Mouse (Mus musculus): ENCODE data around the gene Fmc1.
"Not testable (repeated sequence)": the region's sequence is repeated elsewhere in the genome, so short reads cannot be mapped to it uniquely, and the experiment has no call there.

The Fmc1 gene

DNA sequence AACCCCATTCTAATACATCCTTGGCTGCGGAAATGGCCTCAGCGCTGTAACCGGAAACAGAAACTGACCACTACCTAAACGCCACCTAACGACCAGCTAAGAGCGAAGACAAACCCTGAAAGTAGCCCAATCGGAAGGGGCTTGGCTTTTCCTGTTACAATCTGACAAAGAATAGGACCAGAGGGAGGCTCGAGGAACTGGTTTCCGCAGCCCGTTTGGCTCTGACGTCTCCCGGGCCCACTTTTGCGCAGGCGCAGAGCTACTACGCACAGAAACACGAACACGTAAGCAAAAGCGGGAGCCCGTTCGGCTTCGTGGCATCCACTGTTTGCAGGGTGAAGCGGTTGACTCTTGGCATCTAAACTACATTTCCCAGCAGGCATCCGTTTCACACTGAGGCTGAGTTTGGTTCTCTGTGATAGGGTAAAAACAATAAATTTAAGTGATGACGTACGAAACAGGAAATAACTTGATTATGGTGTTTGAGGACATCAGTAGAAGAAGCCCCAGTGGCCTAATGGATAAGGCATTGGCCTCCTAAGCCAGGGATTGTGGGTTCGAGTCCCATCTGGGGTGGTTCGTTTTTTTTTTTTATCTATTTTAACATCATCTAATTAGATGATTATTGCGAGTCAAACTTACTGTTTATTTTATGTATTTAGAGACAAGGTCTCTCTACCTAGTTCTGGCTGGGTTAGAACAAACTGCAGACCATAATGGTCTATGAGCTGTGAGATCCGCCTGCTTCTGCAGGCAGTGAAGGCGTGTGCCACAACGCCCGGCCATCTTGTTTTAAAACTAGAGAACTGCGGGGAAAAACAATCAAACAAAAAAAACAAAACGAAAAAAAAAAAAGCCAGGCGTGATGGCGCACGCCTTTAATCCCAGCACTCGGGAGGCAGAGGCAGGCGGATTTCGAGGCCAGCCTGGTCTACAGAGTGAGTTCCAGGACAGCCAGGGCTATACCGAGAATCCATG lies at the start of gene Fmc1:
Gene Fmc1, plus strand, starts transcription at position 75 of the 978 bp plus-strand sequence.
- peak; percentile 99 for DNase-seq (ENCODE audit: low spot score)

- DNase-seq (ENCODE audit: low spot score): peak; percentile 61
Observed at GRCm38 (mm10) chr6:38492550-38492949, 40.8 kb upstream of the Fmc1 start.

DNA sequence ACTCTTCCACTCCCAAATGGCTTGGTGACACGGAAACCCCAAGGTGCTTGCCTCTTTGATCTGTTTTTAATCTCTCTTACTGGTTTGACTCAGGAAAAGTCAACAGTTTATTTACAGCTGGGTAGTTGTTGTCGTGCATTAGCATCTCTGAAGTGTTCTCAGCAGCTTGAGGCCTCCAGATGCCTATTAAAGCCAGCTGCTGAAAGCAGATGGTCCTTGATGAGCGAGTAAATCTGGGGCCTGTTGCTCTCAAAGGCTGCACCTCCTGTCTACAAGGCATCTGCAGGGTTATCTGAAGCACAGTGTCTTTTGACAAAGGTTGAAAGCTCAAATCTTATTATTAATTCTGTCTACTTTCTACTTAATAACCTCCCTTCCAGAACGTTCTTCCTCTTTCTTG lies 37.7 kb upstream of the Fmc1 start:
- no peak for DNase-seq (ENCODE audit: low spot score)

GRCm38 (mm10) chr6:38512096-38512495 lies 21.2 kb upstream of the Fmc1 start:
- no peak for DNase-seq (ENCODE audit: low spot score)

DNA sequence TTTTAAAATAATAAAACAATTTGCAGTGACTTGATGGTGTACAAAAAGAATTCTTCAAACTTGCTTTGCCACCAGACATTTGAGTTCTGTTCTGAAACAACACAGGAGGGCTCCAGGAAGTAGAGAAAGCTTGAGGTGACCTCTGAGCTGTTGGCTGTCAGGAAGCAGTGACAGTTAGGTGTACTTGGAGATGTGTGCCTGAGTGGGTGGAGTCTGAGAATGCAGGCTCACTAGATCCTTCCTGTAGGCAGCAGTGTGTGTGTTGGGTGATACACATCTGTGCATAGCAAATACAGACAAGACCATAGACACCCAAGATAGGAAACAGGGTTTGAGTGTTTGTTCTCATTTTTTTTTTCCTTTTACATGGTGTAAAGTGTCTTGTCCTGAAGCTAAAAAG lies 20.5 kb upstream of the Fmc1 start:
- peak; percentile 31 for DNase-seq (ENCODE audit: low spot score)

DNA sequence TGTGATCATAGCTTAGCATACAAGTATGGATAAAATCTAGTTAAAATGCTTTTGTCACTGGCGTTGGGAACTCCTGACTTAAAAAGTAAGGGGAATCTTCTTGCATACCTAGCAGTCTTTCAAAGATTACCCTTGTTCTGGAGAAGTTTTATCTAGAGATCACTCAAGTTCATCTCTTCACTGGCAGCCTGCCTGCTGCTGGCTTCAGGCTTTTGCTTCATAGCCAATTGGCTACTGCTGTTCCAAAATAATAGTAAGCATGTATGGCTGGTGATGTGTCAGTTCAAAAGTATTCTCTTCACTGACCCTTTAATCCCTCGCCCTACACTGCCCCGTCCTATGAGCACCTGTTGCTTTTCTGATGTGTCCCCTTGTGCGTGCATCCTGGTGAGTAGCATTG lies 18.1 kb upstream of the Fmc1 start:
- DNase-seq (ENCODE audit: low spot score): no peak

DNA sequence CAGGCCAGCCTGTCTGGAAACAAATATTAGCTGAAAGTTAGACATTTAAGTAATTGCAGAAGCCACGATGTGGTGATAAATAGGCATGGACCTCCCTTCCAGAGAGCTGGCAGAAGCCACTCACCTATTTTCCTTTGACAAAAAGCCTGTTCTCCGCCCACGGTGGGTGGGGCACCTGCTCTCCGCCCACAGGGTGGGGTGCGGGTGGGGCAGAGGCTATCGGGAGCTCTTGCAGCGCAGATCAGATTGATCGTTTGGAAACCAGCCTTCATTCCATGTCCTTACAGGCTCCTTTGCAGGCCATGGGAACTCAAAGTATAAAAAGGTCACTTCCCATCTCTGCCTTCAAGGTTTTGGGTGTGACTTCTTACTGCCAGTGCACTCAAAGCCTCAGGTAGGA lies 9.5 kb upstream of the Fmc1 start:
- DNase-seq (ENCODE audit: low spot score): peak; percentile 29

GRCm38 (mm10) chr6:38531211-38531820 lies 2.0 kb upstream of the Fmc1 start:
- DNase-seq (ENCODE audit: low spot score): peak; percentile 45

GRCm38 (mm10) chr6:38532500-38533420 lies 542 bp upstream of the Fmc1 start:
- DNase-seq (ENCODE audit: low spot score): no peak

DNA sequence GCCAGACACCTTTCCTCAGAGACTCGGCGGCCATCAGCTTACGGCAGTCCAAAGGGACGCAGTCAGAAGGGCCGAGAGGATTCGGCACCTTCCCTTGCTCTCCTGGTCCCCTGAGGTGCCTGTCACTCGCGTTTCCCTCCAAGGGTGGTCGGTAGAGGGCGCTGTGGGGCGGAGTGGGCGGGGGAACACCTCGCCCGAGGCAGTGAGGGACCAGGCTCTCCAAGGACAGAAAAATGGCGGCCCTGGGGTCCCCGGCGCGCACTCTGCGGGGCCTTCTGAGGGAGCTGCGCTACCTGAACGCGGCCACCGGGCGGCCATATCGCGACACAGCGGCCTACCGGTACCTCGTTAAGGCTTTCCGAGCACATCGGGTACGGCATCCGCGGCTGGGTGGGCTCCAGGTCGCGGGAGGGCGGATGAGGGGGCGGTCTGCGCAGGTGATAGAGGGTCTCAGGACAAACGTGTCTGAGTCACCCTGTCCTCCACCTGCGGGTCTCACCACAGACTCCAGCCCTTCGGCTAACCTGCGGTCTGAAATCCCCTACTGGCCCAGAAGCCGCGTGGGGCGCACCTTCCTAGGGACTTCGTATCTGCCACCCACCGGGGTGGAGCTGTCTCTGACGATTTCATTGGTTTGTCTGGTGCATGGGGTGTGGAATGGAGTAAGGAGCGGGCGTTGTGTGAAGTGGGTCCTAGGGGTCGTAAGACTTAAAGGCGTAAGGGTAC lies 1.5 kb downstream of the Fmc1 start:
- DNase-seq (ENCODE audit: low spot score): peak; percentile 97

- DNase-seq (ENCODE audit: low spot score): no peak
Observed at GRCm38 (mm10) chr6:38535366-38535690, 2.0 kb downstream of the Fmc1 start.

DNA sequence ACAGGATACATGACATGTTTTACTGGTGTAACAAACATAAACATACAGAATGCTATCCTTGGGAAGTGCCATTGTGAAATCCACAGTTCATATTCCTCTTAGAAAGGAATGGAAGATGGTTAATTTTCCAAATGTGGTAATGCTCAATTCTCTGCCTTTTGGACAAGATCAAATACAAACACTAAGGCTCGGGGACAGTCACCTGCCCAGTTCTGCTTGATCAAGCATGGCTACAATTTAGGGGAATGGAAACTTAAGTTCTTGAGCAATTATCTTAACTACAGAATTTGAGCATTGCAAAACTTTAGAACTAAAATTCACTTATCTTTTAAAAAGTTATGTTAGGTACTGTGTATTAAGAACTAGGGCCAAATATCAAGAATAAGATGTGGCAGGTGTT lies 2.5 kb downstream of the Fmc1 start:
- no peak for DNase-seq (ENCODE audit: low spot score)

- not testable (repeated sequence) for DNase-seq (ENCODE audit: low spot score)
Observed at GRCm38 (mm10) chr6:38544141-38544540, 10.8 kb downstream of the Fmc1 start.

GRCm38 (mm10) chr6:38547005-38547404 lies 13.7 kb downstream of the Fmc1 start:
- not testable (repeated sequence) for DNase-seq (ENCODE audit: low spot score)

GRCm38 (mm10) chr6:38547707-38548106 lies 14.4 kb downstream of the Fmc1 start:
- DNase-seq (ENCODE audit: low spot score): no peak

DNA sequence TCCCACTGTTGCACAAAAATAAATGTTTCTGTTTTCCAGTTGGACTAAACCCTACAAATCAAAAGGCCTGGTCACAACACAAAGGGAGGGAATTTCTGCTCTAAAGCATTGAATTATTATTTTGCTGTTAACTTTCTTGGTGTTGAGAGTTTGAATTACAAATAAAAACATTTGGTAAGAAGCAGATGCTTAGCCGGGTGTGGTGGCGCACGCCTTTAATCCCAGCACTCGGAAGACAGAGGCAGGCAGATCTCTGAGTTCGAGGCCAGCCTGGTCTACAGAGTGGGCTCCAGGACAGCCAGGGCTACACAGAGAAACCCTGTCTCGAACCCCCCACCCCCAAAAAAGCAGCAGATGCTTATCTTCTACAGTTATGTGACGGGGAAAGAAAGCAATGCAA lies 15.3 kb downstream of the Fmc1 start:
- not testable (repeated sequence) for DNase-seq (ENCODE audit: low spot score)

DNA sequence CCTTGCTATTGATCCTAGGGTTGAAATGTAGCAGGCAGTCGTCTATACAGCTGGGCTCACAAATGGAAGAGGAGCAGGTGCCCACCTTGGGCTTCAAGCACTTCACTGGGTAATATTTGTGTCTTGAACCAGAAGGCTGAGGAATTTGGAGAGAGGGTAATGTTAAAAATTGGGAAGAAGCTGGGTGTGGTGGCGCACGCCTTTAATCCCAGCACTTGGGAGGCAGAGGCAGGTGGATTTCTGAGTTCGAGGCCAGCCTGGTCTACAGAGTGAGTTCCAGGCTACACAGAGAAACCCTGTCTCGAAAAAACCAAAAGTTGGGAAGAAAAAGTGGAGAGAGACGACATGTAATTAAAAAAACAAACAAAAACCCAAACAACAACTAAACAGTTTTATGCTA lies 16.5 kb downstream of the Fmc1 start:
- DNase-seq (ENCODE audit: low spot score): not testable (repeated sequence)

- peak; percentile 59 for DNase-seq (ENCODE audit: low spot score)
Observed at GRCm38 (mm10) chr6:38550250-38551061, 17.2 kb downstream of the Fmc1 start.

DNA sequence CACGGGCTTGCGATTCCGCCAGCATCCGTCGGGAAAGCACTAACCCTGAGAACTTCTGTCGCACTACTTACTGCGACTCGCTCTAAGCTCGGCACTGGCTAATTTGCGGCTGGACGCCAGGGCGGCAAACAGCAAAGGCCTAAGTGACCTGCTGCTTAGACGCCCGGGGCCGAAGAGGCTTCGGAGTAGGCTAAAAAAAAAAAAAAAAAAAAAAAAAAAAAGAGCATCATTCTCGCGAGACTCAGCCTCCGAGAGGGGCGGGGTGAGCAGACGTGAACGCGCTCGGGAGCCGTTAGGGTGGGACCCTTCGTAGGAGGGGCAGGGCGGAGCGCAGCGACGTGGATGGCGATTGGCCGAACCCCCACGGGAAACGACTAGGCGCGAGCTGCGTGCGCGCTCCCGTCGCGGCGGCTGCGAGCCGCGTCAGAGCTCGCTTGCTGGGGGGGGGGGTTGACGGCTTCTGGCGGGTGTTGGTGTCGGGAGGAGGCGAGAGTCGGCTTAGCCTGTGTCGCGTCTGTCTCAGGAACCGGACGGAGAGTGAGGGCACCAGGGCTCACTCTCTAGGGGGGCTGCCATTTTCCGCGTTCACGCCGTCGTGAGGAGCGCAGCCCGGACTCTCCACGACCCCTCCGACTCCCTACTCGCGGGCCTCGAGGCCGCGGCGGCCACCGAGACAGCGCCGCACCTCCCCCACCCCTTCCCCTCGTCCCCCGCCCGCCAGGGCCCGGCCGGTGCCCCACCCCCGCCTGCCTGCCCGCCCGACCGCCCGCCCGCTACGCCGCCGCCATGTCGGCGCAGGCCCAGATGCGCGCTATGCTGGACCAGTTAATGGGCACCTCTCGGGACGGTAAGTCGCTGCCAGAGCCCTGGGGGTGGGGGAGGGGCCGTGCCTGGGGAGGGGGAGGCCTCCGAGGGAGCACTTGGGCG lies 18.0 kb downstream of the Fmc1 start, which contains the start of gene Luc7l2:
Gene Luc7l2, plus strand, starts transcription at position 273 of the 927 bp plus-strand sequence.
- peak; percentile 97 for DNase-seq (ENCODE audit: low spot score)

Data from T-cell, adult 2 months (primary cell).